Mouse (Mus musculus) midbrain, embryonic 14.5 days (tissue): ENCODE measurements around the gene Ucn3. TPM values are rescaled to one million over a fixed set of nuclear protein-coding genes. Genes with fewer than 3 reads are reported as not detected.
"Not testable (repeated sequence)": the region's sequence is repeated elsewhere in the genome, so short reads cannot be mapped to it uniquely, and the experiment has no call there.

Source experiments
- ATAC-seq: fragments of 200-750 bp; cut with Nextera tagmentation; 2 replicates; pipeline ENCODE4 v1.8.0; 2017; ENCODE audit warnings: moderate number of reproducible peaks, moderate library complexity; ENCODE audit not compliant: low FRiP score, low TSS enrichment
- DNase-seq: peaks from one replicate; pipeline ENCODE4 v3.0.0-alpha.2; 2015
- H3K27ac ChIP-seq: fragments of 300-500 bp; sonication (generic); replicated peaks from 2 replicates; pipeline ENCODE4 v1.5.1; 2014; ENCODE audit warnings: mild to moderate bottlenecking, low read depth, low read length, moderate library complexity
- H3K27me3 ChIP-seq: fragments of 300-500 bp; sonication (generic); 2 replicates; pipeline ENCODE4 v1.6.1; 2014; ENCODE audit warnings: low read length, control low read depth, mixed read lengths; ENCODE audit not compliant: control insufficient read depth, insufficient read depth
- H3K36me3 ChIP-seq: fragments of 300-500 bp; sonication (generic); 2 replicates; pipeline ENCODE4 v1.6.1; 2014; ENCODE audit warnings: low read length, control low read depth; ENCODE audit not compliant: control insufficient read depth, insufficient read depth
- H3K4me1 ChIP-seq: fragments of 300-500 bp; sonication (generic); 2 replicates; pipeline ENCODE4 v1.6.1; 2014; ENCODE audit warnings: mild to moderate bottlenecking, antibody characterized with exemption, low read length, control low read depth; ENCODE audit not compliant: control insufficient read depth, insufficient read depth
- H3K4me2 ChIP-seq: fragments of 300-500 bp; sonication (generic); 2 replicates; pipeline ENCODE4 v1.6.1; 2014; ENCODE audit warnings: mild to moderate bottlenecking, low read length, moderate library complexity
- H3K4me3 ChIP-seq: fragments of 300-500 bp; sonication (generic); replicated peaks from 2 replicates; pipeline ENCODE4 v1.5.1; 2014; ENCODE audit warnings: low read depth, low read length
- H3K9ac ChIP-seq: fragments of 300-500 bp; sonication (generic); replicated peaks from 2 replicates; pipeline ENCODE4 v1.6.1; 2014; ENCODE audit warnings: mild to moderate bottlenecking, low read length, moderate library complexity
- H3K9me3 ChIP-seq: fragments of 300-500 bp; sonication (generic); 2 replicates; pipeline ENCODE4 v1.6.1; 2016; ENCODE audit warnings: low read length, control low read depth, mixed read lengths; ENCODE audit not compliant: control insufficient read depth
- WGBS: fragments of 180-500 bp; shearing (Covaris S2); extraction: QIAGEN DNeasy Blood & Tissue Kit; methylation state at CpG from one replicate; pipeline ENCODE4 v1.1.7; 2014; 5-methylcytosine and 5-hydroxymethylcytosine counted together
- polyA plus RNA-seq: library from polyadenylated mRNA; unstranded; fragments of >200 nt; fragmentation: Nextera tagmentation; extraction: Ambion mirVana; gene quantifications from 2 replicates; pipeline ENCODE4 v1.2.1, GENCODE M21; 2014

The Ucn3 gene
- polyA plus RNA-seq, 1 experiment from 2014 or later, result not detected

- no peak for ATAC-seq
- WGBS, result 90% methylated on average over 5 of the region's 5 CpGs
- H3K9me3 ChIP-seq, result no peaks in the 10 kb centered on the region
- no peaks in the 10 kb centered on the region for H3K36me3 ChIP-seq
- no peaks in the 10 kb centered on the region for H3K4me1 ChIP-seq
- no peak overlapping the region for H3K27ac ChIP-seq
- no peaks in the 10 kb centered on the region for H3K27me3 ChIP-seq
- no peak for DNase-seq
- no peak overlapping the region for H3K4me2 ChIP-seq
- no peak overlapping the region for H3K9ac ChIP-seq
- no peak overlapping the region for H3K4me3 ChIP-seq
These were observed 20.7 kb downstream of the Ucn3 start for GRCm38 (mm10) chr13:3924483-3924882.

DNA sequence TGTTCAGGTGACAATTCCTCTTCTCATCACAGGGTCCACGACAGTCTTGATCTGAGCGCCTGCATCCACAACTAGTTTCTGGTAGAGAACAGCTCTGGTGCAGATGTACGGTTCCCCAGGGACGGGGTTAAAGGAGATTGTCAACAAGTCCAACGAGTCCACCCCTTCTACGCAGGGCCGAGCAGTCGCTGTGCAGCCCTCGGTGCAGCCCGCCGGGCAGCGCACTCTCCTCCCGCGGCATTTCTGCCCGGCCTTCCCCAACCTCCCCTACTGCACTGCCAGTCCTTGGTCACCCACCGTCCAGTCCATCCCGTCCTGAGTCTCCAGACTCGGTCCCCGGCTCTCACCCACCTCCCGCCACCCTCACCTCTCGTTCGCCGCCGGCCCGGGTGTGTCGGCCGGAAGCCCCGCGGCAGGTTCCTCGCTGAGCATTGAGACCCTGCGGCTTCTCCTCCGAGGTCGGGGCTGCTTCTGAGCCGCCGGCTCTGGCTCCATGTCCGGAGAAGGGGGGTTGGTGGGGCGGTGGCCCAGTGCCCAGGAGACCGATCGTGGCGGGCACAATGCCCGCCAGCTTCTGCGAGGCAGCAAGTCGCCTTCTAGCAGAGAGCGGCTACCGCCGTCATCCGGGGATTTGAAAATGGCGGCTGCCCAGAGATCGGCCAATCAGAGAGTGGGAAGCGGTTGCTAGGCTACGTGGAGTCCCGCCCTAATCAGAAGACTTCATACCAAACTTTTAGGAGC is 27.4 kb downstream of the Ucn3 start, which contains the start of the genes Net1 and Tubal3:
TSS of gene Net1 (minus strand) at position 650 of the 741 bp plus-strand sequence.
TSS of gene Tubal3 (plus strand) at position 704 of the 741 bp plus-strand sequence.
- no peaks in the 10 kb centered on the region for H3K36me3 ChIP-seq
- 0 out of 2 replicates have a peak within 1 kb of the TSS, but pooled peaks have one; percentile 45 for H3K27ac ChIP-seq
- H3K9me3 ChIP-seq, result no peaks in the 10 kb centered on the region
- peak; percentile 94 for DNase-seq
- under 1% methylated on average over 52 of the region's 52 CpGs for WGBS
- peak within 1 kb of the TSS; percentile 70 for H3K9ac ChIP-seq
- H3K27me3 ChIP-seq, result no peaks in the 10 kb centered on the region
- H3K4me3 ChIP-seq, result peak within 1 kb of the TSS; percentile 81
- peak; percentile 98 for ATAC-seq
- H3K4me2 ChIP-seq, result peak within 1 kb of the TSS; percentile 72
- H3K4me1 ChIP-seq, result no peaks in the 10 kb centered on the region

DNA sequence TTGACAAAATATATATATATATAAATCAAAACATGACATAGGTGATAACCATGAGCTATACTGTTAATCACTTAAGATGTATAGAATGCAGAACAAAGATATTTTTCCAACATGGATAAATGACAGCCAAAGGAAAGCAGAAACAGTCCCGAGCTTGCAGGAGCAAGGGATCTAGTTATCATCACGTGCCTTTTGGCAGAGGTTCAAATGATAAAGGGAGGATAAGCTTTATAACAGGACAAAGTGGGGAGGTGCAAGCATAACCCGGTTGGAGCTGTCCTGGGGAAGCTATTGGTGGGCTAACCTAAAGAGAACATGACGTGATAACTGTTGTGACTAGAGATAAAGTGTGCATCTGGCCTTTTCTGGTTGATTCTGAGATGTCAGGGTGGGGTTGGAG is 31.6 kb downstream of the Ucn3 start:
- H3K4me3 ChIP-seq, result no peak overlapping the region
- no peaks in the 10 kb centered on the region for H3K4me1 ChIP-seq
- no peaks in the 10 kb centered on the region for H3K27me3 ChIP-seq
- no peaks in the 10 kb centered on the region for H3K36me3 ChIP-seq
- ATAC-seq (no peak), DNase-seq (no peak)
- H3K4me2 ChIP-seq, result no peak overlapping the region
- H3K9ac ChIP-seq, result no peak overlapping the region
- no peaks in the 10 kb centered on the region for H3K9me3 ChIP-seq
- no peak overlapping the region for H3K27ac ChIP-seq
- WGBS, result 89% methylated on average over 4 of the region's 4 CpGs

DNA sequence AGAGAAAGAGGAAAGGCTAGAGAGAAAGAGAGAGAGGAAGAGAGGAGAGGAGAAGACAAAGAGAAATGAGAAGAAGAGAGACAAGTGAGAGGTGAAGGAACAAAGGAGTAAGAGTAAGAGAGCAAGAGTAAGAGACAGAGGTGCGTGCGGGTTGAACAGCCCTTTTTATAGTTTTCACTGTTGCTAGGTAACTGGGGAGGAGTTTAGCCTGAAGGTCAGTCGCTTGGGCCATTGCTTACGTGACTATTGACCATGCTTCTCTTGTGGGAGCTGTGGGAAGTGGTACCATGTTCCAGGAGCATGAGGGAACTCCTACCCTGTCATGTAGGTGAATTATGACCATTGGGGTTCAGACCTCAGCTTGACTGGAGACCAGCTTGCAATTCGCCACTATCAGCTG is 34.8 kb downstream of the Ucn3 start:
- Histone ChIP-seq H3K4me1 (no peaks in the 10 kb centered on the region), H3K27me3 (no peaks in the 10 kb centered on the region), H3K27ac (no peak overlapping the region), H3K36me3 (no peaks in the 10 kb centered on the region), H3K4me2 (no peak overlapping the region), H3K4me3 (no peak overlapping the region), H3K9ac (no peak overlapping the region), H3K9me3 (no peaks in the 10 kb centered on the region)
- DNase-seq (no peak), ATAC-seq (no peak)
- 83% methylated on average over 5 of the region's 5 CpGs for WGBS

DNA sequence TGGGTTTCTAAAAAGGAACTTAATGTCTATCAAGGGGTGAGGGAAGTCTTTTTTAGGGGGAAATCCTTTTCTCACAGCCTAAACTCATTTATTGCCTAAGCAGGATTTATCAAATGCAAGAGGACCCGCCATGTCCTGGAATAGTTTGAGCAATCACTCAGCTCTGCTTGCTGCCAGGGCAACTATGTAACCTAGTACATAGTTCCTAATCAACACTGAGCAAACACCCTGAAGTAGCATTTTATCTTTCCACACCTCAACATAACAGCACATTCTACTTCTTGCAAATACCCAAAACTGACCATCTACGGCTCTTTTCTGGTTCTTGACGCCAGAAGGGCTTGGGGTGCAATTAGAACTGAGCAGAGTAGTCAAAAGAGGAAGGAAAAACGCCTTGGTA is 36.9 kb downstream of the Ucn3 start:
- WGBS, result 93% methylated on average over 4 of the region's 4 CpGs
- Histone ChIP-seq H3K27me3 (no peaks in the 10 kb centered on the region), H3K9ac (no peak overlapping the region), H3K4me1 (no peaks in the 10 kb centered on the region), H3K4me2 (no peak overlapping the region), H3K36me3 (no peaks in the 10 kb centered on the region), H3K4me3 (no peak overlapping the region), H3K27ac (no peak overlapping the region), H3K9me3 (no peaks in the 10 kb centered on the region)
- DNase-seq, result no peak
- no peak for ATAC-seq

- Histone ChIP-seq H3K9me3 (no peaks in the 10 kb centered on the region), H3K27ac (no peak overlapping the region), H3K36me3 (no peaks in the 10 kb centered on the region), H3K4me3 (no peak overlapping the region), H3K9ac (no peak overlapping the region), H3K27me3 (no peaks in the 10 kb centered on the region), H3K4me1 (no peaks in the 10 kb centered on the region), H3K4me2 (no peak overlapping the region)
- WGBS, result 86% methylated on average over 6 of the region's 6 CpGs
- no peak for DNase-seq
- no peak for ATAC-seq
These were observed 37.9 kb downstream of the Ucn3 start for GRCm38 (mm10) chr13:3907151-3907696.

DNA sequence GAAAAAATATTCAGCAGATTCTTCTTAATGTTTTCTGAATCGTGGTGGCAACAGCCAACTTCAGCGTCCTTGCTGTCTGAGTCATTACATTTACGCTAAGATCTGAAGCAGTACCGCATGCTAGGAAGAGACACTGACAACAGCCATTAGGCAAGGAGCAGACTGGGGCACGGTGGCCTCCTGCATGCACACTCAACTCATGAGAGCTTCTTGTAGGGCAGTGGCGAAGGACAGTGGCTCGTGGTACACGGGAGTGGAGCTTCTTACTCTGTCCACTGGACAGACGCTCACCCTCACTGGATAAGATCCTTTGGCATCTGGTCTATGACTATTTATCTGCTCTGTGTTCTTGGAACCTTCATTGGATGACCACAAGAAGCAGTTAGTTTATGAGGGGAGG is 45.8 kb downstream of the Ucn3 start:
- Histone ChIP-seq H3K9ac (no peak overlapping the region), H3K4me1 (no peaks in the 10 kb centered on the region), H3K4me2 (no peak overlapping the region), H3K9me3 (no peaks in the 10 kb centered on the region), H3K27ac (no peak overlapping the region), H3K36me3 (no peaks in the 10 kb centered on the region), H3K27me3 (no peaks in the 10 kb centered on the region), H3K4me3 (no peak overlapping the region)
- no peak for ATAC-seq
- no peak for DNase-seq
- 95% methylated on average over 9 of the region's 9 CpGs for WGBS

- DNase-seq, H3K9me3 ChIP-seq: not testable (repeated sequence)
- 95% methylated on average over 5 of the region's 5 CpGs for WGBS
These were observed 46.9 kb downstream of the Ucn3 start for GRCm38 (mm10) chr13:3898202-3898601.

DNA sequence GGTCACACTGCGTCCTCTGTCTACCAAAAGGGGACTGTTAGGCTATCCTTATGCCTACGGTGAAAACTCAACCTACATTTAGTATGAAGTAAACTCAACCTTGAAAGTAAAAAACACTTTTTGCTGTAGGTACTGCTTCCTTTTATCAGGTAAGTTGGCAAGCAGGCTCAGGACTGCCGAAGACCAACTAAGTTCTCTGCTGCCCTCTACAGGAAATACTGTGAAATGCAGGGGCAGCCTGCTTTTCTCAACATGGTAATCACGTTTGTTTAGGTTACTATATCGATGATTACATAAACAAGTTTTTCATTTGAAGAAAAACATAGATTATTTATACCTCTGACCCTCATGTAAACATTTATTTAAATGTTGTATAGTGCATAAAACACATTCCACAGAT is 48.2 kb downstream of the Ucn3 start:
- Histone ChIP-seq H3K27me3 (no peaks in the 10 kb centered on the region), H3K4me3 (no peak overlapping the region), H3K9me3 (no peaks in the 10 kb centered on the region), H3K27ac (no peak overlapping the region), H3K9ac (no peak overlapping the region), H3K36me3 (no peaks in the 10 kb centered on the region), H3K4me1 (no peaks in the 10 kb centered on the region), H3K4me2 (no peak overlapping the region)
- 43% methylated on average over 5 of the region's 5 CpGs for WGBS
- ATAC-seq (no peak), DNase-seq (peak; percentile 90)

More at GRCm38 (mm10) chr13:3898202-3898601, 46.9 kb downstream of the Ucn3 start:
- not testable (repeated sequence) for H3K4me1 ChIP-seq, H3K27ac ChIP-seq, ATAC-seq, H3K4me3 ChIP-seq, H3K9ac ChIP-seq, H3K4me2 ChIP-seq, H3K36me3 ChIP-seq, H3K27me3 ChIP-seq
